Mouse (Mus musculus) testis, adult 2 months (tissue): ENCODE results near the gene Herc2.

Source experiments
- CTCF ChIP-seq: fragments of 200-500 bp; IDR thresholded peaks from 2 replicates; pipeline ENCODE4 v1.5.1; 2012; ENCODE audit warnings: low read depth, mild to moderate bottlenecking, inconsistent platforms, low read length, moderate library complexity; ENCODE audit not compliant: control insufficient read depth, insufficient read depth, insufficient replicate concordance
- POLR2A ChIP-seq: fragments of 200-500 bp; IDR thresholded peaks from 2 replicates; pipeline ENCODE4 v1.6.1; 2012; ENCODE audit warnings: low read depth, mild to moderate bottlenecking, inconsistent platforms, low read length, moderate library complexity; ENCODE audit not compliant: control insufficient read depth

GRCm38 (mm10) chr7:56202843-56203242, 152.8 kb downstream of the Herc2 start:
- TF ChIP-seq CTCF (no peak), POLR2A (no peak)
